Mouse (Mus musculus): ENCODE results near the gene Adarb1. TPM values are rescaled to one million over a fixed set of nuclear protein-coding genes. Genes with fewer than 3 reads are reported as not detected.

The Adarb1 gene
- polyA plus RNA-seq, 1 experiment from 2014 or later: 19.8 TPM

DNA sequence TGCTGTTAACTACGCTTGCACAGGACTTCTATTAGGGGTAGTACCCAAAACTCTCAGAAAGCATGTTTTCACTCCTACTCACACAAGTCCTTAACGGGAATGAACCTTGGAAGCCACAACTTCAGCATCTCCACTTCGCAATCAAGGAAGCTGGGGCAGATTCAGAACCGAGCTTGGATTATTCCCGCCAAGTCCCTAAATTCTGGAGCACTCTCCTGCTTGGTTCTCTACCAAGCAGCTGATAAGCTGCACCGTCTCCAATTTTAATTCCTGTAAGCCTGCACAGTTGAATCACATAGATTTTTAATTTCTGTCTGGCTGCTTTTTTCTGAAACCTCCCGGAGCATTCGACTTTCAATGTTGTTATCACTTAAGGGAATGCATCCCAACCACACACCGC, 9.8 kb downstream of the Adarb1 start:
- Histone ChIP-seq H3K36me3 (no peaks in the 10 kb centered on the region), H3K27me3 (replicated peaks) (no peaks in the 10 kb centered on the region), H3K9ac (replicated peaks) (no peak overlapping the region), H3K27ac (replicated peaks) (no peak overlapping the region), H3K9me3 (replicated peaks) (no peaks in the 10 kb centered on the region), H3K4me1 (no peaks in the 10 kb centered on the region), H3K4me2 (no peak overlapping the region), H3K4me3 (replicated peaks) (no peak overlapping the region)
- WGBS: 95% methylated on average over 9 of the region's 9 CpGs
- ATAC-seq (ENCODE audit: low FRiP score): no peak

DNA sequence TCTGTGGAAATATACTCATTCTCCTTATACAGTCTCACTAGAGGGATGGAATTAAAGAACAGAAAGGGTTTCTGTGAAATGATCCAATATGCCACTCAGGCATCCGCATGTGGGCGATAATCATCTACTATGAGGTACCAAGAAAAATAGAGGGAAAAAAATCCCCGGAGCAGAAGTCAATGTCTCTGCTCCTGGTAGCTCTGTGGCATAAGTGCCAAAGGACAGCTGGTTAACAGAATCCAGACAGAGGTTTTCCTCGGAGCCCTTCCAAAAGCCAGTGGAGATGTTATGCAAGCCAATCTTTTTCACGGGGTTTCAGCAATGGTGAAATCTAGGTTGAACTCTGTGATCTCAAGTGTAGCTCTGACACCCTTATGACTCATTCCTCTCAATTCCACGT, 11.6 kb downstream of the Adarb1 start:
- H3K27me3 ChIP-seq (replicated peaks): no peaks in the 10 kb centered on the region
- ATAC-seq (ENCODE audit: low FRiP score): no peak
- H3K4me3 ChIP-seq (replicated peaks): no peak overlapping the region
- no peaks in the 10 kb centered on the region for H3K9me3 ChIP-seq (replicated peaks)
- H3K9ac ChIP-seq (replicated peaks): no peak overlapping the region
- 83% methylated on average over 6 of the region's 6 CpGs for WGBS
- H3K36me3 ChIP-seq: no peaks in the 10 kb centered on the region
- no peak overlapping the region for H3K4me2 ChIP-seq
- H3K27ac ChIP-seq (replicated peaks): no peak overlapping the region
- H3K4me1 ChIP-seq: no peaks in the 10 kb centered on the region

DNA sequence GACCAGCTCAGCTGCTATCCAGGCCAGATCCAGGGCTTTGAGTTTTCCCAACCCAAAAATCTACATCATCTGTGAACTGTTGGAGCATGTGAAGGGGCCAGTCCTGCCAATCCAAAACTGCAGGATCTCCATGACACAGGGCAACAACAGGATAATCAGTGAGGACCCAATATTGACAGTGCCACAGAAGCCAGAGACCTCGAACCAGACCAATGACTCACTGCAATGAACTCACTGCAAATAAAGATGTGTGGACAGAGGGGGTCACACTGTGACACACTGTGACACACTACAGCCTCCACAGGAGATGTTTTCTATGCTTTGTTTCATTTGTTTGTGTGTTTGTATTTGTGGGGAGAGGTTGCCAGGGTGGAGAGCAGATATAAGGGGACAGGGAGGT, 15.6 kb downstream of the Adarb1 start:
- no peak overlapping the region for H3K4me2 ChIP-seq
- WGBS: 78% methylated on average over 1 of the region's 1 CpGs
- no peak overlapping the region for H3K9ac ChIP-seq (replicated peaks)
- H3K27ac ChIP-seq (replicated peaks): no peak overlapping the region
- H3K27me3 ChIP-seq (replicated peaks): no peaks in the 10 kb centered on the region
- H3K4me1 ChIP-seq: no peaks in the 10 kb centered on the region
- no peak for ATAC-seq (ENCODE audit: low FRiP score)
- no peaks in the 10 kb centered on the region for H3K9me3 ChIP-seq (replicated peaks)
- H3K36me3 ChIP-seq: no peaks in the 10 kb centered on the region
- H3K4me3 ChIP-seq (replicated peaks): no peak overlapping the region

DNA sequence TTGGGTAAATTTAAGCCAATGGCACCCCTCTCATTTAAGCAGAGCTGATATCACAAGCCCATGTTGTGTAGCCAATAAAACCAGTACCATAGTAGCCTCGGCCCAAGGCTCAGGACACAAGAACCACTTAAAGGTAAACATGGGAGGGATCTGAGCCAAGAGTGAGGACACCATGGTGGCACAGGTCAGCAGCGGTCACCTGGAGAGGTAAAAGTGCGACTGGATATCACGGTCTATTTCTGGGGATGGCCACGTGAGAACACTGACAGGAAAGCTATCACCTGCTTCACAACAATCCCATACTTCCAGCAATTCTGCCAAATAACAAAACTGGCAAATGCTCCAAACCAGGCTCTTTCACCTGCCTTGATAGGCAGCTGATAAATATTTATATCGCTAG, 17.0 kb downstream of the Adarb1 start:
- no peaks in the 10 kb centered on the region for H3K4me1 ChIP-seq
- no peak overlapping the region for H3K4me2 ChIP-seq
- WGBS: 98% methylated on average over 6 of the region's 6 CpGs
- H3K36me3 ChIP-seq: no peaks in the 10 kb centered on the region
- no peak for ATAC-seq (ENCODE audit: low FRiP score)
- no peaks in the 10 kb centered on the region for H3K9me3 ChIP-seq (replicated peaks)
- no peak overlapping the region for H3K4me3 ChIP-seq (replicated peaks)
- H3K27ac ChIP-seq (replicated peaks): no peak overlapping the region
- no peaks in the 10 kb centered on the region for H3K27me3 ChIP-seq (replicated peaks)
- H3K9ac ChIP-seq (replicated peaks): no peak overlapping the region

DNA sequence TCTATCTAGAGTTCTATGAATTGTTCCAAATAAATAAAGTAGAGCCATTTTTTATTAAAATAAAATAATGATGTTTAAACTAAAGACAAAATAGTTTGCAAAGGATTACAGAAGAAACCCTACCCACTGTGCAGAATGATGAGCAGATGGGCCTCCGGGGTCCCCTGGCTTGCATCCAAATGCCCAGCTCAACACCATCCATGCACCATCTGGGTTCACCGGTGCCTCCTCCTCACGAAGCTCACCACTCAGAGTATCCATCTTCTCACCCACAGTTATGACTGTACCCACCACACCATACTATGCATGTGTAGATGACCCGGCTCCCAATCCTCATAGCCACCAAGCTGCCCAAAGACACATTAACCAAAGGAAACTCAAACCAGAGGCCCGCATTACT, 18.1 kb downstream of the Adarb1 start:
- H3K36me3 ChIP-seq: no peaks in the 10 kb centered on the region
- H3K4me3 ChIP-seq (replicated peaks): no peak overlapping the region
- no peak for ATAC-seq (ENCODE audit: low FRiP score)
- H3K9ac ChIP-seq (replicated peaks): no peak overlapping the region
- 75% methylated on average over 5 of the region's 5 CpGs for WGBS
- H3K27ac ChIP-seq (replicated peaks): no peak overlapping the region
- no peaks in the 10 kb centered on the region for H3K4me1 ChIP-seq
- H3K9me3 ChIP-seq (replicated peaks): no peaks in the 10 kb centered on the region
- no peaks in the 10 kb centered on the region for H3K27me3 ChIP-seq (replicated peaks)
- H3K4me2 ChIP-seq: no peak overlapping the region

DNA sequence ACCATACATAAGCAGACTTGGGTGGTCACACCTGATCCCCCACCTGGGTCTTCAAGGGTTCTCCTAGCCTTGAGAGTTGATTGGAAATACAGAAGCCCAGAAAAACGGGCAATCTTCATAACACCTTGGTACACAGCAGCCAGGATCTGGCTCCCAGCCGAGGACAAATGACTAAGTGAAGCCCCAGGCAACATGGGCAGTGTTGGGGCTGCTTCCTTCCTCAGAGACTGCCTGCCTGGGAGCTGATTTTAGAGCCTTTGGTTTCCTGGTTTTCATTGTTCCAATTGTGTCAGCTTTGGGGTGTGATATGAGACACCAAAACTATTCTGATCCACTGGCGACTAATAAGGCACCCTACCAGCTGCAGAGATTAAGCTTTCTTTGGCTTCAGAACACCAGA, 20.0 kb downstream of the Adarb1 start:
- H3K4me2 ChIP-seq: no peak overlapping the region
- no peaks in the 10 kb centered on the region for H3K27me3 ChIP-seq (replicated peaks)
- H3K36me3 ChIP-seq: no peaks in the 10 kb centered on the region
- no peaks in the 10 kb centered on the region for H3K4me1 ChIP-seq
- H3K4me3 ChIP-seq (replicated peaks): no peak overlapping the region
- H3K27ac ChIP-seq (replicated peaks): no peak overlapping the region
- ATAC-seq (ENCODE audit: low FRiP score): no peak
- WGBS: 75% methylated on average over 3 of the region's 3 CpGs
- no peaks in the 10 kb centered on the region for H3K9me3 ChIP-seq (replicated peaks)
- H3K9ac ChIP-seq (replicated peaks): no peak overlapping the region

DNA sequence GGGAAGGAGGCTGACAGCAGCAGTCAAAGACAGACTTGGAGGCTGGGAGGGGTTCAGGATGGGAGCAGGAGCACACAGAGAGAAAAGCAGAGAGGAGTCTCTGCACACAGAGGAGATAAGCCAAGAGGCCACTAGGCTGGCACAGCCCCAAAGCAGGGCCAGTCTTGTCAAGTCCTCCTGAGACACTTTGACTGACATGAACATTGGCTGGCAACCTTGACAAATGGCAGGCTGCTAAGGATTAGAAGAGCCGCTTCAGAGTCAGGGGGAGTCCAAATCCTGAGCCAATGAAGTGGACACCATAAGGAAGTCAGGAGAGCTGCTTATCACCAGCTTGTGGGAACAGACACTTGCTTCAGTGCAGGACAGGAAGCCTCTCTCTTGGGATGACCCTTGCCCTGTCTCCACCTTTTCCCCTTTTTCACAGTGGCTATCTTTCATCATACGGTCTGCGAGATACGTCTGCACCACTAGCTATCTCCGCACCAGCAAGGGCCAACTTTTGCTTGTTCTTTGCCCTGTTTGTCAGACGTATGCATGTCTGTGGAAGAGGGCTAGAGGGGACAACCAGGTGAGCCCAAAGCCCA, 20.9 kb downstream of the Adarb1 start:
- ATAC-seq (ENCODE audit: low FRiP score): no peak
- H3K9ac ChIP-seq (replicated peaks): no peak overlapping the region
- no peaks in the 10 kb centered on the region for H3K27me3 ChIP-seq (replicated peaks)
- H3K36me3 ChIP-seq: no peaks in the 10 kb centered on the region
- no peak overlapping the region for H3K4me3 ChIP-seq (replicated peaks)
- no peak overlapping the region for H3K27ac ChIP-seq (replicated peaks)
- no peaks in the 10 kb centered on the region for H3K9me3 ChIP-seq (replicated peaks)
- H3K4me2 ChIP-seq: no peak overlapping the region
- no peaks in the 10 kb centered on the region for H3K4me1 ChIP-seq
- WGBS: 90% methylated on average over 6 of the region's 6 CpGs

DNA sequence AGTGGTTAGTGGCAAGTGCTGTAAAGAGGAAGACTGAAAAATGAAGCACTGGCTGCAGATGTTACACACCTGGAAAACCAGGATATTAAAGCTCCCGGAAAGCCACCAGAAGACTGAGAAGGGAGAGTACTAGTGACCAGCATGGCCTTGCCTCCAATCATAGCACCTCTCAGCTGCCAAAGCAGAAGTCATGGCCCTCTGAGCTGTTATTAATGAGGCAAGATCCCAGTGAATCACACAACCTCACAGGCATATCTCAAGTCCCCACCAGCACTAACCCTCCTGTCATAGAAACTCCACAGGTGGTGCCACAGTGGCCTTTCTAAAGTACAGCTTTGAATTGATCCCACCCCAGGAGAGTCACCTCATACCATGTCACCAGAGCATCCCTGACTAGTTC, 22.1 kb downstream of the Adarb1 start:
- no peak overlapping the region for H3K9ac ChIP-seq (replicated peaks)
- H3K27ac ChIP-seq (replicated peaks): no peak overlapping the region
- no peaks in the 10 kb centered on the region for H3K4me1 ChIP-seq
- no peak for ATAC-seq (ENCODE audit: low FRiP score)
- no peak overlapping the region for H3K4me3 ChIP-seq (replicated peaks)
- H3K36me3 ChIP-seq: no peaks in the 10 kb centered on the region
- H3K4me2 ChIP-seq: no peak overlapping the region
- H3K9me3 ChIP-seq (replicated peaks): no peaks in the 10 kb centered on the region
- no peaks in the 10 kb centered on the region for H3K27me3 ChIP-seq (replicated peaks)
- WGBS: 86% methylated on average over 1 of the region's 1 CpGs

DNA sequence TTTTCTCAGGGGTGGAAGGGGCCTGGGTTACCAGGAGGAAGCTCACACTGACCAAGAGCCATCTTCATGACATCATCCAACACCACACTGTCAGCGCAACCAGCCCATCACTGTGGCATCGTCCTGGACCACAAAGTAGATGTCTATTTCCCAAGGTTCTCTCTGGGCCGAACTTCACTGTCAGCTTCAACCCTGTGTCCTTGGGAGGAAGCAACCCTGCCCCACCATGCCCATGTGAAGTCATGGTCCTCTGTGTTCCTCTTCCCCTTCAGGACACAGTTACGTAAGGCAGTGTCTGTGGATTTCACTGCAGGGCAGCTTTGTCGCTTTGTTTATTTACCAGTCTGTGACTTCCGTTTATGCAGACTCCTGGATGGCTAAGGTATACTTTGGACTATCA, 27.0 kb downstream of the Adarb1 start:
- H3K36me3 ChIP-seq: no peaks in the 10 kb centered on the region
- H3K27me3 ChIP-seq (replicated peaks): no peaks in the 10 kb centered on the region
- H3K9ac ChIP-seq (replicated peaks): no peak overlapping the region
- no peak overlapping the region for H3K27ac ChIP-seq (replicated peaks)
- no peak overlapping the region for H3K4me3 ChIP-seq (replicated peaks)
- no peak for ATAC-seq (ENCODE audit: low FRiP score)
- WGBS: 94% methylated on average over 6 of the region's 6 CpGs
- H3K4me1 ChIP-seq: 0 out of 2 replicates have a peak, but pooled peaks cover 7% of the 10 kb centered on the region
- H3K9me3 ChIP-seq (replicated peaks): no peaks in the 10 kb centered on the region
- no peak overlapping the region for H3K4me2 ChIP-seq

DNA sequence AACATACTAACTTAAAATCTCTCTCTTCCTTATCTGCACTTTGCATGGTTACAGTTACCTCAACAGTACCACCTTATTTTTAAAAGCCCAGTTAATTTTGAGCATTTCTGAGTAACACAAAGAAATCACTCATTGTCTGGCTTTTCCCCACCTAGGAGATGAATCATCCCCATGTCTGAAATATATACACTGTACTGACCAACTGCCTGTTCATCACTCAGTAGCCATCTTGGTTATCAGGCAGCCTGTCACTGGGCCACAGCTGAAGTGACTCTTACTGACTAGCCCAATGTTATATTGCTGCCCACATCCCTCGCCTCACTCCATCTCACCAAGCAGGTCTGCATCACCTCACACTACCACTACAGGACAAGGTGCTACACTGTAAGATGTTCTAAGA, 30.5 kb downstream of the Adarb1 start:
- no peak overlapping the region for H3K4me2 ChIP-seq

DNA sequence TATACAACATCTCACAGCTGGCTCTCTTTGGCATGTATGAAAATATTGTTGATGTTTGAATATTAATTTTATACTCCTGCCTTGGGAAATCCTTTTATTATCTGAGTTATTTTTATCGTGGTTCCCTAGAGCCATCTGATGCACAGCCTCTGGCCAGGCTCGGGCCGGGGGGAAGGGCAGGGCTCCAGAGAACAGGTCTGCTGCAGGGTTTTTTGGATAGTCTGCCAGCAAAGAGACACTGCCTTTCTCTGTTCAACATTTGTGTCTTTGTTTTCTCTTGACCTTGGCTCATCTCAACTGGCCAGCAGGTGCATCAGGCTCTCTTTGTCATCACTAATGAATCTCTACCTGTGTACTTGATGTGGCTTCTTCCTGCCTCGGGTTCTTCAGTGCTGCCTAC, 32.3 kb downstream of the Adarb1 start:
- H3K9ac ChIP-seq (replicated peaks): no peak overlapping the region

More for the DNA sequence above, 30.5 kb downstream of the Adarb1 start:
- H3K4me3 ChIP-seq (replicated peaks): no peak overlapping the region
- H3K27ac ChIP-seq (replicated peaks): no peak overlapping the region
- 89% methylated on average over 1 of the region's 1 CpGs for WGBS
- no peaks in the 10 kb centered on the region for H3K36me3 ChIP-seq
- H3K9me3 ChIP-seq (replicated peaks): no peaks in the 10 kb centered on the region
- H3K4me1 ChIP-seq: 0 out of 2 replicates have a peak, but pooled peaks cover 7% of the 10 kb centered on the region
- H3K27me3 ChIP-seq (replicated peaks): no peaks in the 10 kb centered on the region
- ATAC-seq (ENCODE audit: low FRiP score): no peak
- no peak overlapping the region for H3K9ac ChIP-seq (replicated peaks)

DNA sequence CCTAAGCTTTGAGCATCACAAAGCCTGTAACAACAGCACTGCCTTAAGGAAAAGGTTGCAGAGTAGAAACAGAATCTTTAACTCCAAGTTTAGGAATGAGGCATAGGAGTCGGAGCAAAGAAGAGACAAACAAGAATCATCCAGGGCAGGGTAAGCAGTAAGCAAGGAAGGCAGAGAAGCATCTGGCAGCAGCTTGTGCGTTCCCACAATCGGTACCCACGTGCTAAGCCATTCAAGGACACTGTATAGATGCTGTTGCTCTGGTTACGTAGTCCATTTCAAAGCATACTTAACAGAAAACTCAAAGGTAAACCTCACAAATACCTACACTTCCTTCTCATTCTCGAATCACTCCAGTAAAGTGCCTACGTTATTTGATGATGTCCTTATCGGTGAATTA, 35.0 kb downstream of the Adarb1 start:
- Histone ChIP-seq H3K27ac (replicated peaks) (no peak overlapping the region), H3K4me2 (no peak overlapping the region), H3K9me3 (replicated peaks) (no peaks in the 10 kb centered on the region), H3K9ac (replicated peaks) (no peak overlapping the region), H3K4me1 (0 out of 2 replicates have a peak, but pooled peaks cover 7% of the 10 kb centered on the region), H3K36me3 (no peaks in the 10 kb centered on the region), H3K4me3 (replicated peaks) (no peak overlapping the region), H3K27me3 (replicated peaks) (no peaks in the 10 kb centered on the region)
- ATAC-seq (ENCODE audit: low FRiP score): no peak
- WGBS: 74% methylated on average over 8 of the region's 8 CpGs

More for the DNA sequence above, 32.3 kb downstream of the Adarb1 start:
- Histone ChIP-seq H3K9me3 (replicated peaks) (no peaks in the 10 kb centered on the region), H3K27ac (replicated peaks) (no peak overlapping the region), H3K36me3 (no peaks in the 10 kb centered on the region), H3K27me3 (replicated peaks) (no peaks in the 10 kb centered on the region), H3K4me2 (no peak overlapping the region), H3K4me1 (0 out of 2 replicates have a peak, but pooled peaks cover 7% of the 10 kb centered on the region), H3K4me3 (replicated peaks) (no peak overlapping the region)
- WGBS: 78% methylated on average over 4 of the region's 4 CpGs
- ATAC-seq (ENCODE audit: low FRiP score): no peak

DNA sequence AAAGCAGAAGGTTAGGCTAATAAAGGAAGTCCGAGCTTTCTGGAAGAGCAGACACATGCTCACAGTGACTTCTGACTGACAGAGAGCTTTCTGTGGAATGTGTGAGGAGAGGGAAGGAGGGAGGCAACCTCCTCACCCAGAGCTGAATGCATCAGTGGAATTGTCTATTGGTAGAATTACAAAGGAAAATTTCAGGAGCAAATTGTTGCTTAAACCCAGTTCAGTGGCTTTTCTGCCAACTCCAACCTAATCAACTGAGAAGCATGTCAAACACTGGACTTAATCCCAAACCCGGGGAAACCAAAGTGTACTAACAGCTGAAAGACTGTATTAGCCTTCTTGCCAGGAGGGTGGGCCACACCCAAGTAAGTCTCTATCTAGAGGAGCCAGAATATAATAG, 36.9 kb downstream of the Adarb1 start:
- Histone ChIP-seq H3K36me3 (no peaks in the 10 kb centered on the region), H3K4me1 (no peaks in the 10 kb centered on the region), H3K27me3 (replicated peaks) (no peaks in the 10 kb centered on the region), H3K4me2 (no peak overlapping the region), H3K9ac (replicated peaks) (no peak overlapping the region), H3K4me3 (replicated peaks) (no peak overlapping the region), H3K9me3 (replicated peaks) (no peaks in the 10 kb centered on the region), H3K27ac (replicated peaks) (no peak overlapping the region)
- WGBS: 62% methylated on average over 2 of the region's 2 CpGs
- ATAC-seq (ENCODE audit: low FRiP score): no peak
